Mouse (Mus musculus) embryonic facial prominence, embryonic 13.5 days (tissue): ENCODE measurements at regions not wholly inside any gene's neighbourhood (a gene's known extent, or its start where the extent isn't known, plus 50 kb on each side); places are given as distances from the start of the nearest gene placed in this dataset.

Experiments used
- ATAC-seq: fragments of 200-750 bp; cut with Nextera tagmentation; 2 replicates; pipeline ENCODE4 v1.8.0; 2017; ENCODE audit warnings: low read depth; ENCODE audit not compliant: insufficient number of reproducible peaks, insufficient read depth, low FRiP score, low TSS enrichment
- H3K27ac ChIP-seq: fragments of 300-500 bp; sonication (generic); 2 replicates; pipeline ENCODE4 v1.5.1; 2015; ENCODE audit warnings: moderate library complexity, mild to moderate bottlenecking, inconsistent platforms
- H3K27me3 ChIP-seq: fragments of 300-500 bp; sonication (generic); 2 replicates; pipeline ENCODE4 v1.6.1; 2015; ENCODE audit warnings: mild to moderate bottlenecking, inconsistent platforms
- H3K36me3 ChIP-seq: fragments of 300-500 bp; sonication (generic); 2 replicates; pipeline ENCODE4 v1.6.1; 2015; ENCODE audit warnings: mild to moderate bottlenecking, inconsistent platforms
- H3K4me1 ChIP-seq: fragments of 300-500 bp; sonication (generic); 2 replicates; pipeline ENCODE4 v1.6.1; 2015; ENCODE audit warnings: inconsistent platforms
- H3K4me2 ChIP-seq: fragments of 300-500 bp; sonication (generic); 2 replicates; pipeline ENCODE4 v1.6.1; 2015; ENCODE audit warnings: moderate library complexity, mild to moderate bottlenecking, inconsistent platforms
- H3K4me3 ChIP-seq: fragments of 300-500 bp; sonication (generic); 2 replicates; pipeline ENCODE4 v1.5.1; 2015; ENCODE audit warnings: mild to moderate bottlenecking, inconsistent platforms
- H3K9ac ChIP-seq: fragments of 300-500 bp; sonication (generic); 2 replicates; pipeline ENCODE4 v1.6.1; 2015; ENCODE audit warnings: mild to moderate bottlenecking, inconsistent platforms
- H3K9me3 ChIP-seq: fragments of 300-500 bp; sonication (generic); 2 replicates; pipeline ENCODE4 v1.6.1; 2016; ENCODE audit warnings: inconsistent platforms
- WGBS: fragments of 180-500 bp; shearing (Covaris S2); methylation state at CpG from one replicate; pipeline ENCODE4 v1.1.7; 2015; ENCODE audit warnings: mixed read lengths; 5-methylcytosine and 5-hydroxymethylcytosine counted together

DNA sequence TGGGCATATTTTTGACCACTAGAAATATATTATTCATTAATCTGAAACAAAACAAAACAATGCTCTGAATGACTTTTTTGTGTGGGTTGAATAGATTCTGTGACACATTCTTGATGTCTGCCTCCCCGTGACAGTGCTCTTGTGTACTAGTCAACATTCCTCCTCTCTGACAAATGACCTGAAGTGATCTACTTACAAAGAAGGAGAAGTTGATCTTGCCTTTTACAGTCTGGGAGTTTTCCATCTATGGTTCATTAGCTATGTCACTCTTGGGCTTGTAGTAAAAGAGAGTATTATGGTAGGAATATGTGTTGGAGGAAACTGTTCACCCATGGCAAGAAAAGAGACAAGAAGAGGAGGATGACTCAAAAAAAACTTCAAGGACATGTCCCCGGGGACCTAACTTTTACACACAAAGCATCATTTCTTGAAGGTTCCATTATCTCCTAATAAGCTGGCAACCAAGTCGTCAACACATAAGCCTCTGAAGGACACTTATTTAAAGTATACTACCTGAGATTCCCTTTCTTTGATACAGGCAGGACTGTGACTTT, 217.9 kb downstream of the Gm21750 start:
- H3K27ac ChIP-seq: no peak overlapping the region
- no peak for ATAC-seq

DNA sequence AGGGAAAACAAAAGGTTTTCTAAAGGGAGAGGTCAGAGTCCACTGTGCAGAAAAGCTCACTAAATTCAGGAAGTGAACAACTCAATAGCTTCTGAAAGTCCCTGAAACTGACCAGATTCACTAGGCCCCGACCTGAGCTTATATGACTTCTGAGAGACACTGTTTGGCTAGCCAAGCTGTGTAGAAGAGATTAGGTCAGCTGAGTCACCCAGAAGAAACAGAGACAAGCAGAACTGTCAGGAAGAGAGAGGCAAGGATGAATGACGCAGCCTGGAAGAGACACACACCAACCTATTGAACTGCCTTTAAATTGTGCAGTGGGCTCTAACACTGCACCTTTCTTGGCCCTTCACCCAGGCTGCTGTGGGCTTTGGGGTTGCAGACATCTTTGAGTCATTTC, 230.4 kb downstream of the Gm21750 start:
- Histone ChIP-seq H3K36me3 (no peaks in the 10 kb centered on the region), H3K9ac (no peak overlapping the region), H3K4me2 (no peak overlapping the region), H3K9me3 (no peaks in the 10 kb centered on the region), H3K27ac (no peak overlapping the region), H3K27me3 (no peaks in the 10 kb centered on the region), H3K4me1 (no peaks in the 10 kb centered on the region), H3K4me3 (no peak overlapping the region)
- no peak for ATAC-seq
- WGBS: 78% methylated on average over 2 of the region's 2 CpGs

More for the DNA sequence above, 217.9 kb downstream of the Gm21750 start:
- Histone ChIP-seq H3K4me3 (no peak overlapping the region), H3K4me2 (no peak overlapping the region), H3K4me1 (no peaks in the 10 kb centered on the region), H3K9ac (no peak overlapping the region), H3K9me3 (no peaks in the 10 kb centered on the region), H3K27me3 (no peaks in the 10 kb centered on the region), H3K36me3 (no peaks in the 10 kb centered on the region)
- 70% methylated on average over 3 of the region's 3 CpGs for WGBS

DNA sequence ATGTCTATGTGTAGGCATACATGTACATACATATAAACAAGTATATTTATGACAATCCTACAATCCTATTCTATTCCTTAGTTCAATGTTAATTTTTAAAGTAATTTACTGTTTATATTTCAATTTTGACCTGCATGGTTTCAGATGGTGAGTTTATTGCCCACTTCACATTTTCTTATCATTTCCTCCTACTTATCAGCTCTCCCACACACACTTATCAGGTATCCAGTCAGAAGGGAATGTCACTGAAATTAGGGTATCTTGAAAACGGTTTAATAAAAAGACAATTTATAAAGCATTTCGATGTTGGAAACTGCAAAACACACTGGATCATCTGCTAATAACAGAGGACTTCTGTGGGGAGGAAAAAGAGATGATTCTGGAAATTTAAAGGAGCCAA, 233.8 kb downstream of the Gm21750 start:
- WGBS: 80% methylated on average over 2 of the region's 2 CpGs

DNA sequence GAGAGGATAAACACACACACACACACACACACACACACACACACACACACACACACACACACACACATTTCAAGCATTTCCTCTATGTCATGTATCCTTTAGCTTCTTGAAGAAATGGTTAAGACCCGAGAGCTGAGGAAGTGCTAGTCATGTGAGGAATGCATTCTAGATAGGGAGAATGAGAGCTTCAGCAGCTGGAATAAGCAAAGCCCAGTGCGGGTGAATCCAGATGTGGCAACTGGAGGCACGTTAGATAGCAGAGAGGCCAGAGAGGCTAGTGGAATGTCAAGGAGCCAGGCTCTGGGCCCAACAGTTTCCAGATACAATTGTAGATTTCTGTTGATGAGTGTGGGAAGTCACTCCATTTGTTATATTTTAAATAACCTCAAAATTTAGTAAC, 234.2 kb downstream of the Gm21750 start:
- WGBS: 57% methylated on average over 3 of the region's 3 CpGs
- Histone ChIP-seq H3K9ac (no peak overlapping the region), H3K9me3 (no peaks in the 10 kb centered on the region), H3K4me3 (no peak overlapping the region), H3K27ac (no peak overlapping the region), H3K4me1 (no peaks in the 10 kb centered on the region), H3K36me3 (no peaks in the 10 kb centered on the region), H3K27me3 (no peaks in the 10 kb centered on the region), H3K4me2 (no peak overlapping the region)
- no peak for ATAC-seq

More for the DNA sequence above, 233.8 kb downstream of the Gm21750 start:
- Histone ChIP-seq H3K9me3 (no peaks in the 10 kb centered on the region), H3K4me3 (no peak overlapping the region), H3K4me1 (no peaks in the 10 kb centered on the region), H3K36me3 (no peaks in the 10 kb centered on the region), H3K27ac (no peak overlapping the region), H3K9ac (no peak overlapping the region), H3K27me3 (no peaks in the 10 kb centered on the region), H3K4me2 (no peak overlapping the region)
- no peak for ATAC-seq

DNA sequence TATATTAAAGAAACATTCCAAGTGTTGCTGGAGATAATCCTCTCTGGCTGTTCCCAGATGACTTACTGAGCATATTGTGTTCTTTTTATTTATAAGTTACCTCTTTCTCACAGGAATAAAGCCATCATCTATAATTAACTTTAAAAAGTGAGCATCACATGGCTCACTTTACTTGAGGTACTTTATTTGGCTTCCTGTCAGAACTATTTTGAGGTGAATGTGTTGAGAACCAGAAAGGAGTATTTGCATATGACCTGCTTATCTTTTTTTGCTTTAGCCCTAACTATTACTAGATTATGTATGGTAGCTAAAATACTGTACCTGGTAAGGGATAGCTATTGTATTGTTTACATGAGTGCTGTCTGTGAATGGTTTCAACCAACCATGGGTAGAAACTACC, 238.1 kb downstream of the Gm21750 start:
- Histone ChIP-seq H3K4me3 (no peak overlapping the region), H3K4me2 (no peak overlapping the region), H3K9me3 (no peaks in the 10 kb centered on the region), H3K4me1 (no peaks in the 10 kb centered on the region), H3K27ac (no peak overlapping the region), H3K27me3 (no peaks in the 10 kb centered on the region), H3K36me3 (no peaks in the 10 kb centered on the region), H3K9ac (no peak overlapping the region)
- ATAC-seq: no peak

DNA sequence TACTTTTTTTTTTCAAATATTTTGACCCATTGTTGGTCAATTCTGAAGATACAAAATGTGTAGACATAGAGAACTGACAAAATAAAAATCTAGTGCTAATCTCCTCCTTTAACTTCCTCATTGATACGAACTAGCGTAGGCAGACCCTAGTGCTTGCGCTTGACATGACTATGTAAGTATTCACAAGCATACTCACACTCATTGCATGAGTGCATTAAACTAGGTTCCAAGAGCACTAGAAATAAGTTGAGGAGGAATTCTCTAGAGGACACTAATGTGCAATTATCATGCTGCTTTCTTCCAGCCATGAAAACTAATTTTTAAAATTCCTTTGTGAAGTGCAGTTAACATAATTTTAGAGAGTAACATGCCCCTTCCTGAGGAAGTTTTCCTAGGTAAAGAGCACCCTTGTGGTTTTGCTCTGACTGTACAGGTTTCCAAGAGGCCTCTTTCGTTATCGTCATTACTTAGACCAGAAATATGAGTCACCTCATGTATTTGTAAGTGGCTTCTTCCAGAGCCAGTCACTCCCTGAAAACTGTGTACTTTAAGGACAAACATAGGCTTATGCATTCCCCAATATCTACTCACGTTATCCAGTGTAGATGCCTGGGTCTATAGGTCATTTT, 241.2 kb downstream of the Gm21750 start:
- Histone ChIP-seq H3K27ac (no peak overlapping the region), H3K27me3 (no peaks in the 10 kb centered on the region), H3K9ac (no peak overlapping the region), H3K36me3 (no peaks in the 10 kb centered on the region), H3K4me2 (no peak overlapping the region), H3K4me3 (no peak overlapping the region), H3K9me3 (no peaks in the 10 kb centered on the region), H3K4me1 (no peaks in the 10 kb centered on the region)
- no peak for ATAC-seq
- WGBS: 88% methylated on average over 6 of the region's 6 CpGs

DNA sequence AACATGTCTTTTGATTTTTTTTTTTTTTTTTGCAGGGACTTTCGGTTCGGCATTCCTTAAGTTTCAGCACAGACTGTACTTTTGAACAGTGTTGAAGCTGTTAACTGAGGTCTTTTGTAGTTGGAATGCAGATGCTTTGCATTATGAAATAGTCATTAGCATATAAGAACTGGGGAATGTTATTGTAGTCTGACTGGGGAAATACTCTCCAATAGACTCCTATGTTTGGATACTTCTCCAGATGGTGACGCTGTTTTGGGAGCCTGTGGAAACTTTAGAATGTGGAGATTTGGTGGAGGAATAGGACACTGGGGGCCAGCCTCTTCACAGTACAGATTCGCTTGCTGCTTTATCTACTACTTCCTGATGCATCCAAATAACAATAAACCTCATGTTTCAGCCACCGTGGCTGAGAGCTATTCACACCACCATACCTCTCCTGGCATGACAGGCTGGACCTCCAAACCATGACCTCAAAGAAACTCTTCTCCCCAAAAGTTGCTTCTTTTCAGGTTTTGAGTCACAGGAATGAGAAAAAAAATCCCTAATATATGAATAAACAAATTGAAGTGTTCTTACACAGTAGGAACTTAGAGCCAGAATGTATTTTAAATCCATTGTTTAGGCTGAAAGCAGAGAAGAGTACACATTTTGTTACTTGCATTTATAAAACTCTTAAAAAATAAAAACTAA, 252.9 kb downstream of the Gm21750 start:
- Histone ChIP-seq H3K36me3 (no peaks in the 10 kb centered on the region), H3K4me1 (0 out of 2 replicates have a peak, but pooled peaks cover 3% of the 10 kb centered on the region), H3K27me3 (no peaks in the 10 kb centered on the region), H3K9me3 (no peaks in the 10 kb centered on the region), H3K4me2 (peak overlapping the region; percentile 20; the same call in 1 of the 2 replicates), H3K9ac (no peak overlapping the region), H3K27ac (no peak overlapping the region), H3K4me3 (no peak overlapping the region)
- no peak for ATAC-seq
- WGBS: 35% methylated on average over 5 of the region's 5 CpGs

DNA sequence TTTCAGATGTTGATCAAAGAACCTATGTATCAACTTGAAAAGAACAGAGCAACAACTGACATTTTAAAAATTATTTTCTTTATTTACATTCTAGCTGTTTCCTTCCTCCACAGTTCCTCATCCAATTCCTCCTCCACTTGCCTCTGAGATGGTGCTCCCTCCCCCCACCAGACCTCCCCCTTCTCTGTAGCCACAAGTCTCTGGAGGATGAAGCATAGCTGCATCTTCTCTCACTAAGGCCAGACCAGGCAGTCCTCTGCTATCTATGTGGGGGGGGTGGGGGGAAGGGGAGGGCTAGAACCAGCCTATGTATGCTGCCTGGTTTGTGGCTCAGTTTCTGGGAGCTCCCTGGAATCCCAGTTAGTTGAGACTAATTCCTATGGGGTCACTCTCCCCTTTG, 255.0 kb downstream of the Gm21750 start:
- Histone ChIP-seq H3K4me3 (no peak overlapping the region), H3K9ac (no peak overlapping the region), H3K4me2 (no peak overlapping the region), H3K27ac (no peak overlapping the region), H3K9me3 (no peaks in the 10 kb centered on the region), H3K4me1 (0 out of 2 replicates have a peak, but pooled peaks cover 3% of the 10 kb centered on the region), H3K36me3 (no peaks in the 10 kb centered on the region), H3K27me3 (no peaks in the 10 kb centered on the region)
- no peak for ATAC-seq

DNA sequence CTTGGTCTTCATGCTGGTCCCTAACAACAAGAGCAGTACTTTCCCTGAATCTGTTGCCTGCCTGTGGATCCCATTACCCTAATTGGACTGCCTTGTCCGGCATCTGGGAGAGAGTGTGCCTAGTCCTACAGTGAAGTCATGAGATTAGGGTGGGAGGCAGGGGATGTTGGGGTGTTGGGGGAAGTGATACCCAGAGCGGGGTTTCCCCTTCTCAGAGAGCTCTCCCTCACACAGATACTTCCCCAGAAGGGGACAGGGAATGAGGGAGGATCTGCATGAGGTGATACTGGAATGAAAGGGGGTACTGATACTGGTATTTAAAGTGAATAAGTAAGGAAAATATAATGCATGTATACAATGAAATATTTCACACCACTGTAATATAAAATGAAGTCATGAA, 270.1 kb downstream of the Gm21750 start:
- H3K4me1 ChIP-seq: no peaks in the 10 kb centered on the region
- H3K9me3 ChIP-seq: no peaks in the 10 kb centered on the region
- H3K36me3 ChIP-seq: no peaks in the 10 kb centered on the region
- no peaks in the 10 kb centered on the region for H3K27me3 ChIP-seq
- no peak overlapping the region for H3K9ac ChIP-seq
- H3K4me2 ChIP-seq: no peak overlapping the region
- 56% methylated on average over 2 of the region's 2 CpGs for WGBS
- ATAC-seq: no peak
- H3K4me3 ChIP-seq: no peak overlapping the region
- no peak overlapping the region for H3K27ac ChIP-seq

DNA sequence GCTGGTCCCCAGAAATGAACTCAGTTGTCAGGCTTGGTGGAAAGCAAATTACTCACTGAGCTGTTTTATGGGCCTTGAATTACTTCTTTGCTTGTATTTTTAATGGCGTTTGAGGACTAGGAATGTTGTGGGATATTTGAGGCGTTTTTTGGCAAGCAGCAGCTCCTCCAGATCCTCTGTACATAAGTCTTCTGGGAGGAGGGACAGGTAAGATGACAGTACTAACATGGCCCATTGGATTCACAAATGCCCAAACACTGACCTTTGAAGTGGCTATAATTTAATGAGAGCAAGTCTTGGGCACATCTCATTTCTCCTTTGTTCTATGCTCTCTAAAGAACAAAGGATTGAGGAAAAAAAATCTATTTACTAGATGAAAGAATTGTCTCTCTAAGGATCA, 286.3 kb downstream of the Gm21750 start:
- Histone ChIP-seq H3K27ac (no peak overlapping the region), H3K4me3 (no peak overlapping the region), H3K4me1 (no peaks in the 10 kb centered on the region), H3K4me2 (no peak overlapping the region), H3K27me3 (no peaks in the 10 kb centered on the region), H3K36me3 (no peaks in the 10 kb centered on the region), H3K9ac (no peak overlapping the region), H3K9me3 (no peaks in the 10 kb centered on the region)
- no peak for ATAC-seq
- 71% methylated on average over 2 of the region's 2 CpGs for WGBS

DNA sequence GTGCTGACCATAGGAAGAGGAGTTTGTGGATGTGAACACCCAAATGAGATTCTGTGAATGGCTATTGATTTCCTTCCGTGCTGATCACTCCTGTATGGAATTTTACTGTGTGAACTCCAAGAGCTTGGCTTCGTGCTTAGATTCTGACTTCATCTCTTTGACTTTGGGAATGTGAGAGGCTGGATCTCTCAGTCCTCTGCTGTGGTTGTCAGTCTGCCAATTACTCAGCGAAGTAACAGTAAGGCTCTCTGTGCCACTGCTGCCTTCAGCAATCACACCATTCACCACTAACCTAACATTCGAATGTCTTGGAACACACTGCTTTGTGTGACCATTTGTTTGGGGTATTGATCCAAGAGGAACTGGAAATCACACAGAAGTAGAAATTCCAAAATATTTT, 291.5 kb downstream of the Gm21750 start:
- WGBS: 68% methylated on average over 4 of the region's 4 CpGs
- no peak for ATAC-seq
- H3K27ac ChIP-seq: no peak overlapping the region
- H3K9me3 ChIP-seq: no peaks in the 10 kb centered on the region
- no peak overlapping the region for H3K4me3 ChIP-seq
- H3K4me2 ChIP-seq: no peak overlapping the region
- H3K27me3 ChIP-seq: no peaks in the 10 kb centered on the region
- H3K36me3 ChIP-seq: no peaks in the 10 kb centered on the region
- no peaks in the 10 kb centered on the region for H3K4me1 ChIP-seq
- no peak overlapping the region for H3K9ac ChIP-seq

DNA sequence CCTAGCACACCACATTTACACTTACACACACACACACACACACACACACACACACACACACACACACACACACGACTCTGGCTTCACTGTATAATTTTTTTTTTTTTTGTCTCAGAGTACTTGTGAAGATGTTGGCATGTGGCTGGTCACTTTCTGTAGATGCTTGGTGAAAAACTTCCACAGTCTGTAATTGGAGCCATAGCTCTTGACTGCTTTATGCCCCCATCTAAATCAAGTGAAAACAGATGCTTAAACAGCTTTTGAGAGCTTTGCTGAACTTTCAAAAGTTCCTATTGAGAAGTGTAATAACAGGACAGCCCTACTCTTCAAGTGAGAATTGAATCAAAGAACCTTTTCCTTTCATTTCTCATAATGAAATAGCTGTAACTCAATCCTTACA, 317.7 kb downstream of the Gm21750 start:
- H3K9me3 ChIP-seq: no peaks in the 10 kb centered on the region
- H3K4me2 ChIP-seq: no peak overlapping the region
- H3K36me3 ChIP-seq: no peaks in the 10 kb centered on the region
- H3K9ac ChIP-seq: no peak overlapping the region
- 22% methylated on average over 1 of the region's 1 CpGs for WGBS
- no peaks in the 10 kb centered on the region for H3K27me3 ChIP-seq
- no peak overlapping the region for H3K4me3 ChIP-seq
- H3K27ac ChIP-seq: no peak overlapping the region
- H3K4me1 ChIP-seq: peaks cover 4% of the 10 kb centered on the region
- ATAC-seq: no peak
